Mouse (Mus musculus) R1 (cell line): ENCODE results near the gene Tuba1b.
"Not testable (repeated sequence)": the region's sequence is repeated elsewhere in the genome, so short reads cannot be mapped to it uniquely, and the experiment has no call there.

Source experiments
- DNase-seq: peaks from one replicate; pipeline ENCODE4 v3.0.0-alpha.2; 2018; ENCODE audit warnings: low read depth, low spot score

Gene Tuba1b

GRCm38 (mm10) chr15:98954425-98955253 lies 20.3 kb upstream of the Tuba1b start:
- DNase-seq: no peak

- peak; percentile 100 for DNase-seq
These were observed 19.3 kb upstream of the Tuba1b start, which contains the start of the genes Gm49450 and Tuba1a for GRCm38 (mm10) chr15:98953401-98954356. Gene Gm49450 (minus strand): TSS chr15:98953551. Gene Tuba1a (minus strand): TSS chr15:98953703.

- peak; percentile 88 for DNase-seq
These were observed 18.5 kb upstream of the Tuba1b start for GRCm38 (mm10) chr15:98952751-98953400.

- DNase-seq: no peak
These were observed 17.7 kb upstream of the Tuba1b start for GRCm38 (mm10) chr15:98952063-98952455.

GRCm38 (mm10) chr15:98951122-98952062 lies 17.0 kb upstream of the Tuba1b start:
- DNase-seq: not testable (repeated sequence)

GRCm38 (mm10) chr15:98949607-98949892 lies 15.2 kb upstream of the Tuba1b start:
- DNase-seq: no peak

- no peak for DNase-seq
These were observed 14.7 kb upstream of the Tuba1b start for GRCm38 (mm10) chr15:98948857-98949606.

- DNase-seq: no peak
These were observed 14.0 kb upstream of the Tuba1b start for GRCm38 (mm10) chr15:98948382-98948781.

- DNase-seq: no peak
These were observed 13.5 kb upstream of the Tuba1b start for GRCm38 (mm10) chr15:98947884-98948283.

- peak; percentile 91 for DNase-seq
These were observed 8.8 kb upstream of the Tuba1b start for GRCm38 (mm10) chr15:98943133-98943532.

- DNase-seq: no peak
These were observed 7.7 kb upstream of the Tuba1b start for GRCm38 (mm10) chr15:98942081-98942480.

GRCm38 (mm10) chr15:98941539-98941938 lies 7.2 kb upstream of the Tuba1b start:
- DNase-seq: no peak

- no peak for DNase-seq
These were observed 6.5 kb upstream of the Tuba1b start for GRCm38 (mm10) chr15:98940816-98941215.

GRCm38 (mm10) chr15:98933833-98934216 lies 540 bp downstream of the Tuba1b start:
- peak; percentile 98 for DNase-seq

GRCm38 (mm10) chr15:98933004-98933671 lies 1.2 kb downstream of the Tuba1b start:
- DNase-seq: peak; percentile 56

GRCm38 (mm10) chr15:98930998-98931397 lies 3.4 kb downstream of the Tuba1b start:
- DNase-seq: peak; percentile 23

- DNase-seq: peak; percentile 44
These were observed 4.2 kb downstream of the Tuba1b start for GRCm38 (mm10) chr15:98930017-98930734.

- peak; percentile 96 for DNase-seq
These were observed 5.6 kb downstream of the Tuba1b start for GRCm38 (mm10) chr15:98928598-98929240.
